Mouse (Mus musculus) cerebellum, adult 2 months (tissue): ENCODE measurements around the gene Camk2d. TPM values are rescaled to one million over a fixed set of nuclear protein-coding genes. Genes with fewer than 3 reads are reported as not detected.

ENCODE experiments used
- DNase-seq, 2 experiments: peaks; one replicate each; pipeline ENCODE4 v3.0.0; 2021
- H3K27ac ChIP-seq: fragments of 200-500 bp; 2 replicates; pipeline ENCODE4 v1.5.1; 2012; ENCODE audit warnings: low read length, control low read depth, inconsistent platforms; ENCODE audit not compliant: insufficient read depth
- H3K27me3 ChIP-seq: fragments of 200-500 bp; 2 replicates; pipeline ENCODE4 v1.6.1; 2012; ENCODE audit warnings: inconsistent platforms, mild to moderate bottlenecking, low read length, moderate library complexity; ENCODE audit not compliant: control insufficient read depth, insufficient read depth
- H3K4me1 ChIP-seq: fragments of 200-500 bp; 2 replicates; pipeline ENCODE4 v1.6.1; 2011; ENCODE audit warnings: low read length; ENCODE audit not compliant: control insufficient read depth, insufficient read depth
- H3K4me3 ChIP-seq: fragments of 200-500 bp; replicated peaks from 2 replicates; pipeline ENCODE3; 2011; ENCODE audit warnings: mild to moderate bottlenecking, low read depth, low read length, control low read depth; ENCODE audit not compliant: insufficient read depth
- CTCF ChIP-seq: fragments of 200-500 bp; IDR thresholded peaks from 2 replicates; pipeline ENCODE4 v1.5.1; 2011; ENCODE audit warnings: low read depth, mild to moderate bottlenecking, control low read depth, low read length, moderate library complexity, borderline replicate concordance; ENCODE audit not compliant: insufficient read depth
- POLR2A ChIP-seq: fragments of 200-500 bp; IDR thresholded peaks from 2 replicates; pipeline ENCODE4 v1.6.1; 2011; ENCODE audit warnings: low read length, control low read depth, borderline replicate concordance; ENCODE audit not compliant: insufficient read depth
- WGBS: fragments of 180-500 bp; shearing (Covaris S2); methylation state at CpG from one replicate; pipeline ENCODE4 v1.1.7; 2018; 5-methylcytosine and 5-hydroxymethylcytosine counted together
- polyA plus RNA-seq: library from polyadenylated mRNA; depleted of rRNA; stranded (reverse); fragments of >200 nt; gene quantifications from 2 replicates; pipeline ENCODE4 v1.2.3, GENCODE M21; 2012

The Camk2d gene
- polyA plus RNA-seq, 1 experiment = 162 TPM

DNA sequence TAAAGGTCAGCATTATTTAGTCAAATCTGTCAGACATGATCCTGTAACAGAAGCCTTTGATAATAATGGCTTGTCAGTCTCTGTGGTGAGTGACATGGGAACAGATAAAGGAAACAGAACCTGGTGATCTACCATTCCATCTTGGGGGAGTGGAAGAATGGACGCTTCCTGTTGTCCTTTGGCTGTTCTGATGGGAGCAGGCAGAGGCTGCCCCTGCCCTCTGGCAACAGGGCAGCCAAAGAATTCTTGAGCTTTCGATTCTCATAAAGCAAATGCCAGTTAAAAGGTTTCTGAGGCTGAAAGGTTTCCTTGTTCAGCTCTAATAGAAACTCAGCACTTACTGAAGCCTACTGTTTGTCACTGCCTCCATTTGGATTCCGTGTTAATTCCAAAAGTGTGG is 60.1 kb downstream of the Camk2d start:
- peaks cover 26% of the 10 kb centered on the region for H3K4me1 ChIP-seq
- H3K4me3 ChIP-seq = no peak overlapping the region
- no peak overlapping the region for H3K27ac ChIP-seq
- WGBS = 57% methylated on average over 3 of the region's 3 CpGs
- no peak for TF ChIP-seq CTCF
- no peak for TF ChIP-seq POLR2A
- no peaks in the 10 kb centered on the region for H3K27me3 ChIP-seq
- no peak for DNase-seq

GRCm38 (mm10) chr3:126657895-126658294 is 61.8 kb downstream of the Camk2d start:
- no peaks in the 10 kb centered on the region for H3K27me3 ChIP-seq
- 64% methylated on average over 4 of the region's 4 CpGs for WGBS
- no peak overlapping the region for H3K4me3 ChIP-seq

GRCm38 (mm10) chr3:126658791-126659190 is 62.7 kb downstream of the Camk2d start:
- H3K27me3 ChIP-seq = no peaks in the 10 kb centered on the region
- peaks cover 23% of the 10 kb centered on the region for H3K4me1 ChIP-seq
- no peak overlapping the region for H3K4me3 ChIP-seq
- DNase-seq = peak in 1 of 2 experiments; percentile 59
- H3K27ac ChIP-seq = no peak overlapping the region
- 17% methylated on average over 10 of the region's 10 CpGs for WGBS
- no peak for TF ChIP-seq CTCF

More at GRCm38 (mm10) chr3:126657895-126658294, 61.8 kb downstream of the Camk2d start:
- TF ChIP-seq POLR2A = no peak
- TF ChIP-seq CTCF = no peak
- H3K4me1 ChIP-seq = peaks cover 25% of the 10 kb centered on the region
- H3K27ac ChIP-seq = no peak overlapping the region
- DNase-seq = no peak

DNA sequence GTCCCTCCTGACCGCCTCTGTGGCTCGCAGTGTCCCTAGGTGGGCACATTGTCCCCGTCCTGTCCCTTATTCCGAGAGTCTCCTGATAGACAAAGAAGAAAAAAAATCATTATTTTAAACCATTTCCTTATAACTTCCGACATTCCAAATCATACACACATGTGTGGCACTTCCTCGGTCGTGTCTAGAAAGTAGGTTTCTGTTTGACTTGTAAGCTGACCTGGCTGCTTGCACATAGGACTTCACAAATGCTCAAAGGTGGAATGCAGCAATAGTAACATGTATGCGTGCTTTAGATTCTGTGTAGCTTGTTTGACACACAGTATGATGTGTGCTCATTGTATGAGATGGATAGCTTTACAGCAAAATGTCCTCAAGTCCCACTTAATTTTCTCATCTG is 63.1 kb downstream of the Camk2d start:
- TF ChIP-seq CTCF (no peak), POLR2A (no peak)
- Histone ChIP-seq H3K27me3 (no peaks in the 10 kb centered on the region), H3K4me3 (no peak overlapping the region), H3K4me1 (peaks cover 23% of the 10 kb centered on the region), H3K27ac (no peak overlapping the region)
- WGBS = 83% methylated on average over 8 of the region's 8 CpGs
- DNase-seq = no peak

DNA sequence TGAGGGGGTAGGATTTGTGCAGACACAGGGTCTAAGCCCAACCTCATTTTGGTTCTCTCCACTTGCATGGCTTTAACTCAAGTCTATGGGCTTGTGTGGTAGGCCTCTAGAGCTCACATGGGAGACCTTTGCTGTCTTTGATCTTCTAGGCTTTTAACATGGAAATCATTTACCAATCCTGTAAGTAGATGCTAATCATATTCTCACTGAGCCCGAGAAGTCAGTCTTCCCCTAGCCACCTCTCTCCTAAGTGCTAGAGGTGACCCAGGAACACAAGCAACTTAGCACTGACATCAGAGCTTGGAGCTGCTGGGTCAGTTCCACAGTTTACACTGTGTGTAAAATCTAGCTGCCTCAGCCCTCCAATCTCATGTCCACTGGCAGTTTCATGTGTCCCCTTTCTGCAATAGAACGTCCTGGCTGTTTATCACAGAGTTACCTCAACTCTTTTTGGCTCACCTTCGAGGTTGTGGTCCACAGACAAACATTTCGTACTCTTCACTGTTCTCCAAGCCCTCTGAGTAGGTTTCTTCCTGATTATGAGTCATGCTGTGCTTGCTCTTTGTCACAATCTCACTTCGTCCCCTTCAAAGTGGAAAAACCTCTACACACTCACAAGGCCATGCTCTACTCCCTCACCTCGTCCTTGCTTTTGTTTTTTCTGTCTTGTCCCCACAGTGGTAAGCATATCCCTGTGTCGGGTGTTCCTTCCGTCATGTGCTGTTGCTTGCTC is 63.9 kb downstream of the Camk2d start:
- H3K4me1 ChIP-seq = peaks cover 23% of the 10 kb centered on the region
- 75% methylated on average over 8 of the region's 8 CpGs for WGBS
- TF ChIP-seq POLR2A (no peak), CTCF (no peak)
- no peak for DNase-seq
- no peak overlapping the region for H3K4me3 ChIP-seq
- no peaks in the 10 kb centered on the region for H3K27me3 ChIP-seq
- no peak overlapping the region for H3K27ac ChIP-seq

- Histone ChIP-seq H3K27ac (no peak overlapping the region), H3K4me1 (peaks cover 23% of the 10 kb centered on the region), H3K4me3 (no peak overlapping the region), H3K27me3 (no peaks in the 10 kb centered on the region)
- TF ChIP-seq CTCF (no peak), POLR2A (no peak)
- WGBS = 12% methylated on average over 2 of the region's 2 CpGs
- DNase-seq = peak in 1 of 2 experiments; percentile 47
These were observed 64.5 kb downstream of the Camk2d start for GRCm38 (mm10) chr3:126660575-126660974.

- Histone ChIP-seq H3K4me3 (no peak overlapping the region), H3K27ac (no peak overlapping the region), H3K27me3 (no peaks in the 10 kb centered on the region), H3K4me1 (peaks cover 23% of the 10 kb centered on the region)
- WGBS = 59% methylated on average over 6 of the region's 6 CpGs
- TF ChIP-seq POLR2A = no peak
- TF ChIP-seq CTCF = no peak
- DNase-seq = no peak
These were observed 64.9 kb downstream of the Camk2d start for GRCm38 (mm10) chr3:126660986-126661385.

GRCm38 (mm10) chr3:126661920-126662319 is 65.8 kb downstream of the Camk2d start:
- TF ChIP-seq POLR2A (no peak), CTCF (no peak)
- Histone ChIP-seq H3K4me3 (no peak overlapping the region), H3K27me3 (no peaks in the 10 kb centered on the region), H3K27ac (no peak overlapping the region), H3K4me1 (peaks cover 23% of the 10 kb centered on the region)
- whole genome bisulfite sequencing = 97% methylated on average over 3 of the region's 3 CpGs
- DNase-seq = no peak
